Mouse (Mus musculus) lung, adult 2 months (tissue): Measurements from ENCODE around the gene Znrf4.

ENCODE experiments used
- CTCF ChIP-seq: fragments of 200-500 bp; IDR thresholded peaks from 2 replicates; pipeline ENCODE4 v1.5.1; 2011; ENCODE audit warnings: mild to moderate bottlenecking, low read length, control low read depth; ENCODE audit not compliant: insufficient read depth
- POLR2A ChIP-seq: fragments of 200-500 bp; IDR thresholded peaks from 2 replicates; pipeline ENCODE4 v1.6.1; 2011; ENCODE audit warnings: low read depth, mild to moderate bottlenecking, control low read depth, low read length, borderline replicate concordance; ENCODE audit errors: extremely low read depth

DNA sequence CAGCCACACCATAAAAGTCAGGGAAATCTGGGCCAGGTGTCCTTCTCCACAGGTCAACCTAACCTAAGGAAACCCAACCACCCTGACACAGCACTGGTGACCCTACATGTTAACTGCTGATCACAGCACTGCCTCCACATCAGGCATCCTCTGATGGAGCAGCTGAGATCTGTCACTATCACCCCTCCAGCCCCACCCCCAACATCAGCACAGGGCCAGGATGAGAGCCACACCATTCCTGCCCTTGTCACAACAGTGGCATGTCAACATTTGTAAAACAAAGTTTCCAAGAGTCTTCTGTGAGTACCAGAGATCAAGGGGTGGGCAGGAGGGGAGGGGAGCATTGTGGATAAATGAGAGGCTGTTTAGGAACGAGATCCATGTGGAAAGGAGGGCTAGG, 48.7 kb downstream of the Znrf4 start:
- TF ChIP-seq POLR2A = no peak
- TF ChIP-seq CTCF = no peak
